Mouse (Mus musculus) lung, embryonic 16.5 days (tissue): ENCODE measurements at regions not wholly inside any gene's neighbourhood (a gene's known extent, or its start where the extent isn't known, plus 50 kb on each side); places are given as distances from the start of the nearest gene placed in this dataset.

Experiments used
- ATAC-seq: fragments of 200-750 bp; cut with Nextera tagmentation; 2 replicates; pipeline ENCODE4 v1.8.0; 2017; ENCODE audit warnings: low read depth, mild to moderate bottlenecking, moderate library complexity
- H3K27ac ChIP-seq: fragments of 300-500 bp; sonication (generic); 2 replicates; pipeline ENCODE4 v1.5.1; 2014; ENCODE audit warnings: mild to moderate bottlenecking, control low read depth, low read length
- H3K27me3 ChIP-seq: fragments of 300-500 bp; sonication (generic); 2 replicates; pipeline ENCODE4 v1.6.1; 2014; ENCODE audit warnings: low read depth, low read length, mixed read lengths; ENCODE audit not compliant: control insufficient read depth, insufficient read depth
- H3K36me3 ChIP-seq: fragments of 300-500 bp; sonication (generic); 2 replicates; pipeline ENCODE4 v1.6.1; 2014; ENCODE audit warnings: low read length; ENCODE audit not compliant: control insufficient read depth, insufficient read depth
- H3K4me1 ChIP-seq: fragments of 300-500 bp; sonication (generic); replicated peaks from 2 replicates; pipeline ENCODE4 v1.6.1; 2014; ENCODE audit warnings: low read length, mixed read lengths; ENCODE audit not compliant: control insufficient read depth, insufficient read depth
- H3K4me2 ChIP-seq: fragments of 300-500 bp; sonication (generic); 2 replicates; pipeline ENCODE4 v1.6.1; 2014; ENCODE audit warnings: low read depth, low read length, control low read depth
- H3K4me3 ChIP-seq: fragments of 300-500 bp; sonication (generic); 2 replicates; pipeline ENCODE4 v1.5.1; 2014; ENCODE audit warnings: mild to moderate bottlenecking, low read length, control low read depth
- H3K9ac ChIP-seq: fragments of 300-500 bp; sonication (generic); 2 replicates; pipeline ENCODE4 v1.6.1; 2014; ENCODE audit warnings: low read length, control low read depth
- H3K9me3 ChIP-seq: fragments of 300-500 bp; sonication (generic); 2 replicates; pipeline ENCODE4 v1.6.1; 2016; ENCODE audit warnings: low read length; ENCODE audit not compliant: control insufficient read depth
- WGBS: fragments of 180-500 bp; shearing (Covaris S2); extraction: QIAGEN DNeasy Blood & Tissue Kit; methylation state at CpG from one replicate; pipeline ENCODE4 v1.1.7; 2014; 5-methylcytosine and 5-hydroxymethylcytosine counted together

GRCm38 (mm10) chr10:91528305-91528704, 347.2 kb upstream of the Tmpo start:
- ATAC-seq: no peak
- Histone ChIP-seq H3K9me3 (peaks cover 2% of the 10 kb centered on the region; the same call in 1 of the 2 replicates), H3K4me2 (no peak overlapping the region), H3K36me3 (no peaks in the 10 kb centered on the region), H3K4me3 (no peak overlapping the region), H3K4me1 (no peaks in the 10 kb centered on the region), H3K27me3 (no peaks in the 10 kb centered on the region), H3K9ac (no peak overlapping the region), H3K27ac (no peak overlapping the region)
- 75% methylated on average over 2 of the region's 2 CpGs for WGBS

- no peaks in the 10 kb centered on the region for H3K4me1 ChIP-seq
- H3K9ac ChIP-seq: no peak overlapping the region
- no peaks in the 10 kb centered on the region for H3K36me3 ChIP-seq
- no peak overlapping the region for H3K4me2 ChIP-seq
- H3K27ac ChIP-seq: no peak overlapping the region
- no peak for ATAC-seq
- H3K27me3 ChIP-seq: no peaks in the 10 kb centered on the region
- 84% methylated on average over 2 of the region's 2 CpGs for WGBS
- no peaks in the 10 kb centered on the region for H3K9me3 ChIP-seq
- no peak overlapping the region for H3K4me3 ChIP-seq
Observed at GRCm38 (mm10) chr10:91521168-91521567, 340.1 kb upstream of the Tmpo start.

GRCm38 (mm10) chr10:91515021-91515371, 333.9 kb upstream of the Tmpo start:
- no peak for ATAC-seq
- Histone ChIP-seq H3K4me1 (no peaks in the 10 kb centered on the region), H3K27ac (no peak overlapping the region), H3K9ac (no peak overlapping the region), H3K27me3 (no peaks in the 10 kb centered on the region), H3K36me3 (no peaks in the 10 kb centered on the region), H3K4me3 (no peak overlapping the region), H3K4me2 (no peak overlapping the region), H3K9me3 (no peaks in the 10 kb centered on the region)
- 65% methylated on average over 2 of the region's 2 CpGs for WGBS

GRCm38 (mm10) chr10:91514163-91515020, 333.3 kb upstream of the Tmpo start:
- ATAC-seq: no peak
- Histone ChIP-seq H3K27me3 (no peaks in the 10 kb centered on the region), H3K27ac (no peak overlapping the region), H3K36me3 (no peaks in the 10 kb centered on the region), H3K4me2 (no peak overlapping the region), H3K4me1 (no peaks in the 10 kb centered on the region), H3K9ac (no peak overlapping the region), H3K9me3 (no peaks in the 10 kb centered on the region), H3K4me3 (no peak overlapping the region)
- 79% methylated on average over 9 of the region's 9 CpGs for WGBS

GRCm38 (mm10) chr10:91507038-91507437, 325.9 kb upstream of the Tmpo start:
- H3K4me1 ChIP-seq: no peaks in the 10 kb centered on the region
- no peaks in the 10 kb centered on the region for H3K36me3 ChIP-seq
- no peak overlapping the region for H3K27ac ChIP-seq
- H3K4me3 ChIP-seq: no peak overlapping the region
- WGBS: 77% methylated on average over 7 of the region's 7 CpGs
- no peaks in the 10 kb centered on the region for H3K27me3 ChIP-seq
- no peak overlapping the region for H3K4me2 ChIP-seq
- ATAC-seq: no peak
- H3K9ac ChIP-seq: no peak overlapping the region
- no peaks in the 10 kb centered on the region for H3K9me3 ChIP-seq

- Histone ChIP-seq H3K27me3 (no peaks in the 10 kb centered on the region), H3K36me3 (no peaks in the 10 kb centered on the region), H3K9ac (no peak overlapping the region), H3K9me3 (no peaks in the 10 kb centered on the region), H3K27ac (no peak overlapping the region), H3K4me3 (no peak overlapping the region), H3K4me2 (no peak overlapping the region), H3K4me1 (no peaks in the 10 kb centered on the region)
- WGBS: 71% methylated on average over 12 of the region's 12 CpGs
- no peak for ATAC-seq
Observed at GRCm38 (mm10) chr10:91504891-91505290, 323.8 kb upstream of the Tmpo start.

GRCm38 (mm10) chr10:91498543-91498942, 317.4 kb upstream of the Tmpo start:
- Histone ChIP-seq H3K27ac (no peak overlapping the region), H3K27me3 (no peaks in the 10 kb centered on the region), H3K9ac (no peak overlapping the region), H3K4me2 (no peak overlapping the region), H3K36me3 (no peaks in the 10 kb centered on the region), H3K9me3 (no peaks in the 10 kb centered on the region), H3K4me1 (no peaks in the 10 kb centered on the region), H3K4me3 (no peak overlapping the region)
- WGBS: 76% methylated on average over 4 of the region's 4 CpGs
- ATAC-seq: no peak

GRCm38 (mm10) chr10:91464691-91465090, 283.6 kb upstream of the Tmpo start:
- H3K36me3 ChIP-seq: no peaks in the 10 kb centered on the region
- ATAC-seq: no peak
- 88% methylated on average over 2 of the region's 2 CpGs for WGBS
- H3K4me2 ChIP-seq: no peak overlapping the region
- no peaks in the 10 kb centered on the region for H3K27me3 ChIP-seq
- 0 out of 2 replicates have a peak, but pooled peaks cover 2% of the 10 kb centered on the region for H3K4me1 ChIP-seq
- H3K9ac ChIP-seq: no peak overlapping the region
- H3K4me3 ChIP-seq: no peak overlapping the region
- H3K27ac ChIP-seq: no peak overlapping the region
- H3K9me3 ChIP-seq: no peaks in the 10 kb centered on the region

GRCm38 (mm10) chr10:91447974-91448703, 267.0 kb upstream of the Tmpo start:
- H3K36me3 ChIP-seq: no peaks in the 10 kb centered on the region
- no peak overlapping the region for H3K4me3 ChIP-seq
- H3K9me3 ChIP-seq: no peaks in the 10 kb centered on the region
- no peak overlapping the region for H3K9ac ChIP-seq
- no peak for ATAC-seq
- no peaks in the 10 kb centered on the region for H3K27me3 ChIP-seq
- WGBS: 12% methylated on average over 10 of the region's 10 CpGs
- no peak overlapping the region for H3K4me2 ChIP-seq
- H3K4me1 ChIP-seq: no peaks in the 10 kb centered on the region
- H3K27ac ChIP-seq: no peak overlapping the region
